Mouse (Mus musculus): ENCODE measurements around the gene Prss32. TPM values are rescaled to one million over a fixed set of nuclear protein-coding genes. Genes with fewer than 3 reads are reported as not detected.
"Not testable (repeated sequence)": the region's sequence is repeated elsewhere in the genome, so short reads cannot be mapped to it uniquely, and the experiment has no call there.

The Prss32 gene
- polyA plus RNA-seq, 3 experiments from 2014 or later, result 0.34 to 1.1 TPM; not detected in 1

- ATAC-seq, result no peak
Observed at GRCm38 (mm10) chr17:23843141-23843811, 379 bp upstream of the Prss32 start.

GRCm38 (mm10) chr17:23850028-23850427 is 6.4 kb downstream of the Prss32 start:
- ATAC-seq, result no peak

- ATAC-seq, result peak; percentile 46
Observed at GRCm38 (mm10) chr17:23850853-23851749, 7.4 kb downstream of the Prss32 start.

- ATAC-seq, result peak; percentile 69
Observed at GRCm38 (mm10) chr17:23853292-23853691, 9.6 kb downstream of the Prss32 start.

GRCm38 (mm10) chr17:23854229-23854765 is 10.6 kb downstream of the Prss32 start:
- no peak for ATAC-seq

- ATAC-seq, result no peak
Observed at GRCm38 (mm10) chr17:23857193-23857592, 13.5 kb downstream of the Prss32 start.

- no peak for ATAC-seq
Observed at GRCm38 (mm10) chr17:23857913-23858312, 14.3 kb downstream of the Prss32 start.

- no peak for ATAC-seq
Observed at GRCm38 (mm10) chr17:23862926-23863325, 19.3 kb downstream of the Prss32 start.

- ATAC-seq, result no peak
Observed at GRCm38 (mm10) chr17:23867756-23868155, 24.1 kb downstream of the Prss32 start, which contains the start of gene Prss21. Prss21 (plus strand) TSS chr17:23868056.

GRCm38 (mm10) chr17:23868513-23868912 is 24.9 kb downstream of the Prss32 start:
- ATAC-seq, result no peak

GRCm38 (mm10) chr17:23873884-23874856 is 30.5 kb downstream of the Prss32 start:
- no peak for ATAC-seq

GRCm38 (mm10) chr17:23876741-23877140 is 33.1 kb downstream of the Prss32 start:
- ATAC-seq, result no peak

GRCm38 (mm10) chr17:23877166-23877565 is 33.5 kb downstream of the Prss32 start:
- no peak for ATAC-seq

GRCm38 (mm10) chr17:23880576-23880975 is 36.9 kb downstream of the Prss32 start, which contains the start of the genes Dcpp1 and Dcpp2:
Dcpp1 (plus strand) TSS chr17:23880876.
Dcpp2 (plus strand) TSS chr17:23880880.
- not testable (repeated sequence) for ATAC-seq

Other genes starting within 250 kb of the Prss32 start
- gene Zfp13, start 244.4 kb upstream of the Prss32 start, polyA plus RNA-seq (2017; shearing (Covaris generic)), result under 1 TPM in 1 of 3 experiments, not detected in 2; 0.71 TPM
- gene Zscan10, start 243.0 kb upstream of the Prss32 start, polyA plus RNA-seq (2017; shearing (Covaris generic)), result 1 to 10 TPM in 2 of 3 experiments, under 1 TPM in 1; 0.73 to 3.1 (median 1.2) TPM
- gene Mmp25, start 198.6 kb upstream of the Prss32 start, polyA plus RNA-seq (2017; shearing (Covaris generic)), result 1 to 10 TPM in 2 of 3 experiments, under 1 TPM in 1; 0.80 to 6.6 (median 2.8) TPM
- gene Bicdl2, start 183.3 kb upstream of the Prss32 start, polyA plus RNA-seq (2017; shearing (Covaris generic)), result under 1 TPM in 1 of 3 experiments, not detected in 2; 0.23 TPM
- 10 to 100 TPM; 62.6 to 79.5 (median 70.7) TPM for gene Hcfc1r1, start 170.3 kb upstream of the Prss32 start, polyA plus RNA-seq (2017; shearing (Covaris generic))
- gene Thoc6, start 170.0 kb upstream of the Prss32 start, polyA plus RNA-seq (2017; shearing (Covaris generic)), result 10 to 100 TPM; 27.1 to 36.7 (median 27.5) TPM
- gene Tnfrsf12a, start 166.4 kb upstream of the Prss32 start, polyA plus RNA-seq (2017; shearing (Covaris generic)), result 1 to 10 TPM; 3.7 to 6.5 (median 4.6) TPM
- not detected for gene Cldn6, start 164.6 kb upstream of the Prss32 start, polyA plus RNA-seq (2017; shearing (Covaris generic))
- not detected for gene Cldn9, start 159.8 kb upstream of the Prss32 start, polyA plus RNA-seq (2017; shearing (Covaris generic))
- not detected for gene 1520401A03Rik, start 121.1 kb upstream of the Prss32 start, polyA plus RNA-seq (2017; shearing (Covaris generic))
- gene Pkmyt1, start 117.5 kb upstream of the Prss32 start, polyA plus RNA-seq (2017; shearing (Covaris generic)), result 10 to 100 TPM in 2 of 3 experiments, 1 to 10 TPM in 1; 7.5 to 18.5 (median 11.3) TPM
- gene Paqr4, start 103.0 kb upstream of the Prss32 start, polyA plus RNA-seq (2017; shearing (Covaris generic)), result 1 to 10 TPM; 1.3 to 7.2 (median 2.5) TPM
- gene Kremen2, start 98.0 kb upstream of the Prss32 start, polyA plus RNA-seq (2017; shearing (Covaris generic)), result 1 to 10 TPM in 2 of 3 experiments, under 1 TPM in 1; 0.78 to 3.2 (median 1.1) TPM
- 10 to 100 TPM; 13.2 to 15.6 (median 13.7) TPM for gene Flywch1, start 72.3 kb upstream of the Prss32 start, polyA plus RNA-seq (2017; shearing (Covaris generic))
- 1 to 10 TPM; 1.3 to 3.1 (median 2.3) TPM for gene Flywch2, start 57.8 kb upstream of the Prss32 start, polyA plus RNA-seq (2017; shearing (Covaris generic))
- gene Srrm2, start 53.3 kb upstream of the Prss32 start, polyA plus RNA-seq (2017; shearing (Covaris generic)), result 100 to 1,000 TPM; 271 to 328 (median 302) TPM
- 100 to 1,000 TPM; 674 to 762 (median 707) TPM for gene Elob, start 14.7 kb upstream of the Prss32 start, polyA plus RNA-seq (2017; shearing (Covaris generic))
- 1 to 10 TPM in 2 of 3 experiments, not detected in 1; 1.3 to 1.6 TPM for gene Prss33, start 7.8 kb upstream of the Prss32 start, polyA plus RNA-seq (2017; shearing (Covaris generic))
- gene Prss41, start 317 bp downstream of the Prss32 start, polyA plus RNA-seq (2017; shearing (Covaris generic)), result 10 to 100 TPM in 2 of 3 experiments, 1 to 10 TPM in 1; 3.9 to 19.1 (median 13.6) TPM
- not detected for gene Prss21, start 24.2 kb downstream of the Prss32 start, polyA plus RNA-seq (2017; shearing (Covaris generic))
- gene Dcpp1, start 37.0 kb downstream of the Prss32 start, polyA plus RNA-seq (2017; shearing (Covaris generic)), result not detected
- not detected for gene Dcpp2, start 37.0 kb downstream of the Prss32 start, polyA plus RNA-seq (2017; shearing (Covaris generic))
- gene Dcpp3, start 73.6 kb downstream of the Prss32 start, polyA plus RNA-seq (2017; shearing (Covaris generic)), result not detected
- gene Sbp, start 97.8 kb downstream of the Prss32 start, polyA plus RNA-seq (2017; shearing (Covaris generic)), result not detected
- not detected for gene Sbpl, start 111.4 kb downstream of the Prss32 start, polyA plus RNA-seq (2017; shearing (Covaris generic))
- 1 to 10 TPM in 1 of 3 experiments, not detected in 2; 2.4 TPM for gene Prss30, start 136.7 kb downstream of the Prss32 start, polyA plus RNA-seq (2017; shearing (Covaris generic))
- not detected for gene Prss22, start 154.2 kb downstream of the Prss32 start, polyA plus RNA-seq (2017; shearing (Covaris generic))
- under 1 TPM in 1 of 3 experiments, not detected in 2; 0.36 TPM for gene Prss27, start 194.3 kb downstream of the Prss32 start, polyA plus RNA-seq (2017; shearing (Covaris generic))
- 1 to 10 TPM; 4.3 to 6.5 (median 6.3) TPM for gene Kctd5, start 229.6 kb downstream of the Prss32 start, polyA plus RNA-seq (2017; shearing (Covaris generic))